Mouse (Mus musculus) frontal cortex, postnatal 36 days (tissue): ENCODE measurements around the gene Prdm10.

Experiments used
- DNase-seq, 2 experiments: peaks; one replicate each; pipeline ENCODE4 v3.0.0; 2022; ENCODE audit warnings: low spot score in 2 of 2

Gene Prdm10

DNA sequence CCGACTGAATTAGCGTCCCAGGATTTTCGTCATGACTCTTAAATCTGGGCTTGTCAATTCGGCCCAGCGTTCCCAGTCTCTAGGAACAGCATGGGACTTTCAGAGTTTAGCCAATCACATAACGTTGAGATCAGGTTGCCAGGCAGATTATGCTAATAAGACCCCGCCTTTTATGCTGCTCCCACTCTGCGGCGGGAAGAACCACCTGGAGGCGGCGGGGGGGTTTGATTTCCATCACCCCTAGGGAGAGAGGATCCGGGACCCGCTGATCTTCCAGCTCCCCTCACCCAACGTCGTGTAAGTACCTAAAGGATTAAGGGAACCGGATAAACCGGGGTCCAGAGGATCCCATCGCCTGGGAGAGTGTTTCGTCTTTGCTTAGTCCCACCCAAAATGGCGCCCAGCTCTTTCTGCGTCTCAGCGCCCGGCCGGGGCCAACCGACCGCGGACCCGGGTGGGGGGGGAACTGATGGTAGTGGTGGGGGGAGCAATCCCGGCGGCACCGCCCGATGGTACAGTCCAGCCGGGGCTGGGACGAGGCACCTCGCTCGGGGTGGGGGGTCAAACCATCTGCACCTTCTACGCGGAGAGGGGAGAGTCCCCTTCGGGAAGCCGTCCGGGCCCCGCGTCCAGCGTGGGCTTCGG is at the start of gene Prdm10:
TSS of gene Prdm10 (plus strand) at position 173 of the 645 bp plus-strand sequence.
- peak; percentile 94 to 99 for DNase-seq

DNA sequence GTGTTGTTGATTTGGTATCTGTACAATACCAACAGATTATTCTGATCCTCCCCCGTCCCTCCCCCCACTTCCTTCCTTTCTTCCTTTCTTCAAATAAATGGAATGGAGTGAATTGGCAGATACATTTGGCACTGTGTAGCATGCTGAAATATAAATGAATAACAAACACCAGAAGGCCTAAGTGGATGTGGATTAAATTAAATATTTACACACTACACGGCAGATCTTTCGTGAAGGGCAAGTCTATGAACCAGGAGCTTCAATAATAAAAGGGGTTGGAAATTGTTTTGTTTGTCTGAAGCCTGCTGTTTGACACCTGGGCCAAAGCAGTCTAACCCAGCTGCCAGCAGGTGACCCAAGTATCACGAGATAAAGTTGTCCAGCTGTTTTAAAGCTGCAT is 45.3 kb upstream of the Prdm10 start:
- DNase-seq, result no peak

DNA sequence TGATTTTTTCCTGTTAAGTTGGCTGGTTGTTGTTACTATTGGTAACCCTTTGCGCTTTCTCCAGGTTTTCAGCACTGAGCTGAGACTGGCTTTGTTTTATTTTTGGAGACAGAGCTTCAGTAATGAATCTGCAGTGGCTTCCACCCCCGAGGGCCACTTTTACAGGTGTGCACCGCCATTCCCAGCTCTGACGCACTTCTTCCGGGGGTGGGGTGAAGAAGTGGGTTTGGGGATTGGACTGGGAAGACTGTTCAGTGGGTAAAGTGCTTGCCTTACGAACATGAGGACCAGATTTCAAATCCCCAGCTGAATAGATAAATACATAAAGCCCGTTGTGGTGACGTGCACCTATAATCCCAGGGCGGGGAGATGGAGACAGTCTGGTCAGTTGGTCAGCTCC is 44.8 kb upstream of the Prdm10 start:
- DNase-seq, result no peak

DNA sequence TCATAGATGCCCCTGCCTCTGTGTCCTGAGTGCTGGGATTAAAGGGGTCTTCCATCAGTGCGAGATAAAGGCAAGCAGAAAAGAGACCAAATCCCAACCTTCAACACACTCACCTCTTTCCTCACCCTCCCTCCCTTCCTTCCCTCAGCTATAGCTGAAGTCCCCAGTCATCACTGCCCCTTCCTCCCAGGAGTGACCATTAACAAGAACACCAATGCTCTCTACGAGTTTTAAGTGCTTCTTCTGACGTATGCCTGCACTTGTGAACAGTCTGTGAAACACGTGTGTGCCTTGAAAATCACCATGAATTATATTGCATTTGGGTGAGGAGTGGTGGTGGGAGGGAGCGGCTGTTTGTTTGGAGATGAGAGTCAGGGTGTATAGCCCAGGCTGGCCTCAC is 44.3 kb upstream of the Prdm10 start:
- DNase-seq, result no peak

DNA sequence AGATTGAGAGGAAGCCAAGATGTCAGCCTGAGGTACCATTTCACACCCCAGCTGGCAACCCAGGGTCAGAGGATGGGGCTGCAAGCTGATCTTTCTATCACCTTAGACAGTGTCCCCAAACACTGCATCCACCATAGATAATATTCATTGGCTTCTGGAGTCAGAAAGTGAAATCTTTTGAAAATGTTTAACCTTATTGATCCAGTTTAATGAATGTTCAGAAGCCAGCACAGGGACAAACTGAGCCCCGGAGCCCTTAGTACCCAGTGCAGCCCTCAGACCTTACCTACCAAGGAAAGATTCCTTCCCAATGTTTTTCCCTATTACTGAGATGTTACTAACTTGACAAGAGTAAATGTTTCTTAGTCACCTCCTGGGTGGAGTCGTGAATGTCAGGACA is 41.8 kb upstream of the Prdm10 start:
- no peak for DNase-seq

DNA sequence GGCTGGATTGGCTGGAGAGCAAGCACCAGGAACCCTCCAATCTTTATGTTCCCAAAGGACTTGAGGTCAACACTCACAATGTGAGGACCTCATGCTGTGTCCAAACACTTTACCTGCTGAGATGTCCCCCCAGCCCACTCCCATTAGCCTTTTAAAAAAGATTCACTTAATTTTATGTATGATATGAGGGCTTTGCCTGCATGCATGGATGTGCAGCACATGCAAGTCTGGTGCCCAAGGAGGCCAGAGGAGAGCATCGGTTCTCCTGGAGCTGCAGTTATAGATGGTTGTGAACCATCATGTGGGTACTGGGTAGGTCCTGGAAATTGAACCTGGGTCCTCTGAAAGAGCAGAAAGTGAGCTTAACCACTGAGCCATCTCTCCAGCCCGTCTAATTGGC is 40.8 kb upstream of the Prdm10 start:
- no peak for DNase-seq

DNA sequence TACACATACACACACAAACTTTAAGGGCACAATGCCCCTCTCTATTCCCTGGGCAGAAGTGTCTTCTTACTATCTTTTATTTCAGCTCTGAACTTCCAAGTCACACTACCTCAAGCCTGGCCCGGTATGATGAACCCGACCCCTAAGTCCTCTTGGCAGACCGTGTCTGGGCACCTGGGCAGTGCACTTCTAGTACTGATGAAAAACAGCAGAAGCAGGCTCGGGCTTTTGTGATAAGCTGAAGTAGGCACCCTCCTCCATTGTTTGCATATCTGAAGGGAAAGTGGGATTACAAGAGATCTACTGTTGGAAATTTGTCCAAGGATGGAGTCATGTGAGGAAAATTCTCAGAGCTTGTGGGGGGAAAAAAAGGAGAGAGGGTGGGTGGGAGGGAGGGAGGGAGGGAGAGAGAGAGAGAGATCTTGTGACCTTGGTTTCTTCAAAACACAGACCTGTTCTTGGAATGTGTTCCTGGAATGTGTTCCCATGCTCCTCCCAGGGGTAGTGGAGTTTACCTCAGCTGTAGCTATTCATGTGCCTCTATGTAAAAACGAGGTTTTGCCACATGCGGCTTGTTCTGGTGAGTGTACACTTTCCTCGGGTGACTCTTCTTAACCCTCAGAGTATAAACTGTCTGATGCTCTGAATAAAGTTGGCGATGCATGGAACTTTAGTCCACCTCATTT is 39.7 kb upstream of the Prdm10 start:
- DNase-seq, result no peak

DNA sequence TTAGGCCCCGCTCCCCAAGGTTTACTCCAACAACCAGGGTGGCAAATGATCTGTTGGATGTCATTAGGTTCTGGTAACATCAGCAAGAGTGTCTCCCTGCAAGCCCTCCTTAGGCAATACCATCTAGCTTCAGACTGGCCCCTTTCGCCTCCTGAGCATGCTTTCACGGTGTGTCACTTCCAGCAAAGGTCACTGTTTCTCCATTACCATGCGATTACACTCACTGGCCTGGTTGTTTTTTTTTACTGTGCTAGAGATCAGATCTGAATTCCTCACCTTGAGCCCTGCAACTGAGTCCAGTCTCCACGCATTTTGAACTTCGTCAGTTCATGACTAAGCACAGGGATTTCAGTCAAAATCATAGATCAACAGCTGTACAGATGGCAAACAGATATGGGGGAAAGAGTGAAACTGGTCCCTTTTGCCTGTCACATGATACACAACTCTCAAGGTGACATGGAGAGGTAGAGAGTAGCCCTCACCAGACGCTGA is 39.1 kb upstream of the Prdm10 start:
- no peak for DNase-seq

DNA sequence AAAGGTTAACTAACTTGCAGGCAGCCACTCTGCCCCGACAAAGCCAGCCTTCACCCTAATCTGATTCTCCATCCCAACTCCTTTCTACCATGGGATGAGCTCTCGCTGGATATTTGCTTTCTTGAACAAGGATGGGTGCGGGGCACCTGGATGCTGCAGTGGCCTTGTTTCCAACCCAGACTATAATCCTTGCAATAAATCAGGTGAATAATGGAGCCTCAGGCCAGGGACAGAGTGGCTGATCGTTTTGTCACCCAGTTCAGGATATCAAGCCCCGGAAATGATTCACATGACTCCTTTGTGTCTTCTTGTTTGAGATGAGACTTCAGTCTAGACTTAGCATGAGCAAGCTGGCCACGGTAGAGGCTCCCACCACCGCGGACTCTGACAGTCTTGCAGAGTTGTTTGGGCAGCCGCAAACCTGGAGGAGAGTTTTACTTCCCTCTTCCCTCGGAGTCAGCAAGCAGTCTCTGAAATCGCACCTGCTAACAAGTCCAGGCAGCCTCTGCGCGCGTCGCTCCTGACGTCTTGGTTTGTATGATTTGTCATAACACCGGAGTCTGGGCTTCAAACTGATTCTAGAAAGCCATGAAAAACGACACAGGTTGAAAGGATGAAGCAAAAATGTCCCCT is 36.9 kb upstream of the Prdm10 start:
- no peak for DNase-seq

DNA sequence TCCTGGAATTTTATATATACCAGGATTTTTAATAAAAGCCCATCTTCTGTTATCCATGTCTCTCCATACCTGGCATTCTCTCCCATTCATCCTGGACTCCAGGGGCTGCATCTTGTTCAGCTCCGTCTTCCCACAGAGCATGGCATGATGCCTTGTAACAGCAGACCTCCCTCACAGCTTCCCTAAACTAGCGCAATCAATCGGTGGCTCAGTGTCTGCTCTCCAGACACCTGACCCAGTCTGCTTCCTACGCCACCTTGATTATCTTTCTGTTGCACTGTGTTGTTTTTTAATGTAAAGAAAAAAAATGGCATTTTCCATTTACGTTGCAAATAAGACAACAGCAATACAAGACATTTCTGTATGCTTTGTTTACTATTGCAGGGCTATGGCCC is 36.4 kb upstream of the Prdm10 start:
- no peak for DNase-seq

DNA sequence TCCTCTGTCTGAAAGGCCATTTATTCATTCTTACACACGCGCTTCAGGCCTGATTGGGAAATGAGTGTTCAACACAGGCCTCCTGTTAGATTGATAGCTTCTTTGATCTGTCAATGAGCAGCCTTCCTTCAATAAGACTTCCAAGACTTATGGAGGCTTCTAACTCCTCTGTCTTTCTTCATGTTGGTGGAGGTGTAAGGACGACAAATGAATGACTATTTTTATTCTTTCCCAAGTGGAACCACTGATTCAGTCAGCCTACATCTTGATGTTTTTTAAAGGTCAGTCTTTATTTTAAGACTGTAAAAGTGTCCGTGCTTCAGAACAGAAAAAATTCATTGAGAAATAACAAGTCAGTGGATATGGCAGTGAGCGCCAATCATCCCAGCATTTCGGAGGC is 35.3 kb upstream of the Prdm10 start:
- DNase-seq, result no peak

DNA sequence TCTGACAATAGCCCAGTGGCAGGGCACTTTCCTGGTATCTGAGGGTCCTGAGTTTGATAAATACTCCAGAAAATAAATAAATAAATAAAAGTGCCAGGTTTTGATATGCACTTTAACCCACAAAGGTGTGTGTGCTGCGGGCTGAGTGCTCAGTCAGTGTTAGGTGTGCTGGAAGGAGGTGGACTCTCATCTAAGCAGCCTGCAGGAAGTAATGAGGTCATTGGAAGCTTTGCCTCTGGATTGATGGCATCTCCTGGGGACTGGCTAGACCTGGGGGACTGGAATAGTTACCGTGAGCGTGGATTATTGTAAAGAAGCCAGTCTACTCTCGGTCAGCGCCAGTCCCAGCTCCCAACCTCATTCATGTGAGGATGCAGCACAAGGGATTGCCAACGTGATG is 33.9 kb upstream of the Prdm10 start:
- no peak for DNase-seq

DNA sequence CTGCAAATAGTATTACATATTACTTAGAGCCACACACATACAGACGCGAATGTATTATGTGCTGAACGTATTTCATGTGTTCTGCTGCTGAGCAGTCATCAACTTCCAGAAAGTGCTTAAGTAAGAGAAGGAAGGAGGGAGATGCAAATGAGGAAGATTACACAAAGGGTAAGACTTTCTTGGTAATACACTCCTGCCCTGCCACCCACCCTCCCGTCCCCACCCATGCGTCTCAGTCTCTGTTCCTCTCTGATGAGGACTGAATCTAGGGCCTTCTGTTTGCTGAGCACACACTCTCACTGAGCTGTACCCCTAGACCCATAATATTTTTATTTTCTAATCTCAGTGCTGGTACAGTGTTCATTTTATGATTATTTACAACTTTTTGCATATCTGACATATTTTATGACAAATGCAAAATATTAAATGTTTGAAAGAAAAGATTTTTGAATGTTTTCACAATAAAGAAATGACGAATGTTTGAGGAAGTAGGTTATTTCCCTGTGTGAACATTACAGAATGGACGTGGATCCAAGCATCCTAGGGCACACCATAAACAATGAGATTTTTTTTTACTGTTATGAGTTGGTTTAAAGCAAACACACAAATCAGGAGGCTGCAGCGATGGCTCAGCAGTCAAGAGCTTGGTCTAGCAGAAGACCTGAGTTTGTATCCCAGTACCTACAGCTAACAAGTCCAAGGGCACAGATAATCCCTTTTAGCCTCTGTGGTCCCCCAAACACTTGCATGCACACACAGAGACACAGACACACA is 32.7 kb upstream of the Prdm10 start:
- no peak for DNase-seq

DNA sequence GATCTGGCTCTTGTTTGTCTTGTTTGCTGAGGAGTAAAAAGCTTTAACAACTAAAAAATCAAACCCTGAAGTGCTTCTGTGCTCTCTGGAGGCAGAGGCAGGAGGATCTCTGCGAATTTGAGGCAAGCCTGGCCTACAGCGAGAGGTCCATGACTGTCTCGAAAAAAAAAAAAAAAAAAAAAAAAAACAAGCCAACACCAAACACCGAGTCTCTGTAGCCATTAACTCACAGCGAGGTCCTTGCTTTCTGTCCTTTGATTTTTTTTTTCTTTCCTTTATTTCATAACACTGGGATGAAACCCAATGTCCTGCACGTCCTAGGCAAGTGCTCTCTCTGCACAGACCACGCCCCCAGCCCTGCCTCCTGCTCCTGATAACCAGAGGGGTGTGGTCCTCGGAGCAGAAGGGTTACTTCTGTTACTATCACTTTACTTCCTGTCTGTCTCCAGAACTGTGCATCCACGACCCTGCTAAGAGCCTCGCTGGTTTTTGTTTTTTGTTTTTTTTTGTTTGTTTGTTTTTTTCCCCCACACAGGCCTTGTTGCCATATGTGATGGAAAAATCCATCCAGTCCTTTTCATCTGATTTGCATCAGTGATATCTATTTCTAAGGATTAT is 28.0 kb upstream of the Prdm10 start:
- DNase-seq, result no peak

DNA sequence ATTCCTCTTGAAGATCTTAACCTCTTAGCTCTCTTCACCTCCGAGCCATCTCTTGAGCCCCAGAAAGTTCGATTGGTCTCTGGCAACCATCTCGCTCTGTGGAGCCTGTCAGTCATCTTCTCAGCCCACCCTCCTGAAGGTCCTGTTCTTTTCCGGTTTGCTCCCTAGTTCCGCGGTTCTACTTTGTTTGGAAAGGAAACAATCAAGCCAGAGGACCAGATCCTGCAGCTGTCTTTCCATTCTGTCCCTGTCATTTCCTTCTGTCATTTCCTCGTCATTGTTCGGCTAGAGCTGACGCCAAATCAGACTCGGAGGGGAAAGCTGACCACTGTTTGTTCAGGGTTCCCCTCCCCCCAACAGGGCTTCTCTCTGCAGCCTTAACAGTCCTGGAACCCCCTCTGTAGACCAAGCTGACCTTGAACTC is 27.0 kb upstream of the Prdm10 start:
- no peak for DNase-seq

DNA sequence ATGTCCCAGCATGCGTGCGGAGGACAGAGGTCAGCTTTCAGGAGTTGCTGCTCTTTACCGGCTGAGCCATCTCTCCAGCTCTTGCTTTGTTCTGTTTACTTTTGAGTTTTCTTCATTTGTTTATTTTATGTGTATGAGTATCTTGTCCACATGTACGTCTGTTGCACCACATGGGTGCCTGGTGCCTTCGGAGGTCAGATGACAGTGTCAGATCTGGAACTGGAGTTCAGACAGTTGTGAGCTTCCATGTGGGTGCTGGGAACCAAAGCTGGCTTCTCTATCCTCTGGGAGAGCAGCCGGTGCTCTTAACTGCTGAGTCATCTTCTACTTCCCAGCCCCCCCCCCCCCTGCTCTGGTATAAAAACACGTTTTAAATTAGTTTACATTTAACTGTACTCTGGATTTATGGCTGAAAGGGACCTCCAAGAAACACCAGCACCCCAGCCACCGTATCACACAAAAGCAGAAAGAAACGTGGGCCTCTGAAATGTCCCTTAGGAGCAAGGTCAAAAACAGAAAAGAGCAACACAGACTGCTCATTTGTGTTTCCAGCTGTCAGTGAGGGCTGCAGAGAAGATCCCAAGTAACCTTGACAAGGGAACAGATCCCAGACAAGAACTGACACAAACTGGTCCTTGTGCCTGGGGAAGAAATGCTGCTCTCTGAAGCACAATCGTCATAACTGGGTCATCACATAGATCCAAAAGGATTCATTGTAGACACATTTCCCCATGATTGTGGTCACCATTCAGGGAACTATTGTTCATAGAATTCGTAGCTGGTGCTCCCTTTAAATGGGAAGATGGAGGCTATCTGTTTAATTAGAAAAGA is 26.3 kb upstream of the Prdm10 start:
- no peak for DNase-seq

DNA sequence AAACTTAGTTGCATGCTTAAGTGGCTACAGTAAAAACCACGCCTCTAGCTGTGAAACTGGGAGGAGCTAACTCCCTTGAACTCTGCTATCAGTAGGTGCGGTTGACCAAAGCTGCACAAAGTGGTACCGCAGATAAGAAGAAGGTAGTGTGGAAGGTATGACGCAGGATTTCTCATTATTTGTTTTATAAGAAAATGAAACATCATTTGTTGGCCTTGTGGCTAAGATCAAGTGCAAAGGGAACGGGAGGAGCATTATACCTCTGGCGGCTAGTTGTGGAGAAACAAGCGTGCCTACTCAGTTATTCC is 25.7 kb upstream of the Prdm10 start:
- no peak for DNase-seq

DNA sequence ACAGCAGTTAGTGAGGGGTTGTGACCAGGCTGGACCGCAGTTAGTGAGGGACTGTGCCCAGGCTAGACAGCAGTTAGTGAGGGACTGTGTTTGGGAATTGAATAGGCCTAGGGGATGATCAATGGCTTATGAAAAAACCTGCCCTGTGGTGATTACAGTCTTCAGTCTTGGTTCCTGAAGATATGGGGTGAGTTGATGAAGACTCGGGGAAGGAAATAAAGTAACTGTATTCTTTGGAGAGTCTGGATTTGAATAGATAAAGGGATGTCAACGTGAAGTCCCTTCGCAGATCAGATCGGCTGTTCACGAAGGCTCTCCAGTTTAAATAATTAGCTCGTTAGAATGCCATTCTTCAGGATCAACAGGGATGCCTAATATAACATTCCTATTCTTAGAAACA is 24.4 kb upstream of the Prdm10 start:
- no peak for DNase-seq

DNA sequence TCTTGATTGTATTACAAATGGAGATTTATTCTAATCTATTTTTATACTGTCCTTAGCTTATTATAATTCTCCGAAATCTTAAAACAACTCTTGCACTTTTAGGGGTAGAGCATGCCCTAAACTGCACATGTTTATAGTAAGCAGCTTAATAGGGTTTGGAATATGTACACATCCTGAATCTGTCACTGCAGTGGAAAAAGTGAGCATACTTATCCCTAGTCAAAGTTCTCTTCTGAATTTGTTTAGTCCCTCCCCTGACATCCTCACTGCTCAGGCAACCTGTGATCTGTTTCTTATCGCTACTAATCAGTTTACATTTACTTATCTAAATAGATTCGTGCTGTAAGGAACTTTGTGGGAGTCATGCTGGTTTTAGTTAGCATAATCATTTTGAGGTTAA is 22.1 kb upstream of the Prdm10 start:
- DNase-seq, result no peak

DNA sequence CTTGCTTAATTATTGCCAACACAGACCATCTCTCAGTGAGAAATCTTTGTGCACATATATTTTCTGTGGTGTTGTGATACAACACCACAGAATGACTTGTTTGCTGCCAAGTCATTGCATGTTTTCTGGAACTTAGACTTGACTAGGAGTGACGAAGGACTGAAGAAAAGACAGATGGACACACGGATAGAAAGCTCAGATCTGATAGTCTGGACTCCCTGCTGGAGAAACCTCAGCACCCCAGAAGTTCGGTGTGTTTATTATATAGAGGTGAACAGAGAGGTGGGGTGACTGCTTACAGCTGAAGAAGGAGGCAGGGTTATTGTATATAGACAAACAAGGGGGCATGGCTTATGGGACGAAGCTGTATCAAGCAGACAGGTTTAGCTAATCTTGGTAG is 20.1 kb upstream of the Prdm10 start:
- DNase-seq, result no peak
